Mouse (Mus musculus): ENCODE measurements around the gene Hsp90ab1. TPM values are rescaled to one million over a fixed set of nuclear protein-coding genes. Genes with fewer than 3 reads are reported as not detected.
A peak's percentile ranks its signal among the peaks of the same experiment; 100 is the strongest.

Hsp90ab1 gene
- polyA plus RNA-seq, 1 experiment from 2014 or later, result 2,210 TPM

- no peak overlapping the region for H3K4me3 ChIP-seq
- peaks cover 26% of the 10 kb centered on the region for H3K4me1 ChIP-seq
- H3K36me3 ChIP-seq (replicated peaks), result no peaks in the 10 kb centered on the region
- peaks cover 68% of the 10 kb centered on the region for H3K27me3 ChIP-seq (ENCODE audit: poor library complexity, severe bottlenecking)
- no peaks in the 10 kb centered on the region for H3K9me3 ChIP-seq
- no peak overlapping the region for H3K27ac ChIP-seq
- WGBS, result 14% methylated on average over 5 of the region's 5 CpGs
- DNase-seq (ENCODE audit: extremely low spot score, low spot score), result no peak
Observed at GRCm38 (mm10) chr17:45526571-45526970, 46.5 kb downstream of the Hsp90ab1 start.

- Histone ChIP-seq H3K4me1 (peaks cover 26% of the 10 kb centered on the region), H3K36me3 (replicated peaks) (peaks cover 10% of the 10 kb centered on the region), H3K27me3 (ENCODE audit: poor library complexity, severe bottlenecking) (peaks cover 59% of the 10 kb centered on the region), H3K27ac (no peak overlapping the region), H3K9me3 (no peaks in the 10 kb centered on the region), H3K4me3 (no peak overlapping the region)
- DNase-seq (ENCODE audit: extremely low spot score, low spot score), result no peak
- WGBS, result 81% methylated on average over 4 of the region's 4 CpGs
Observed at GRCm38 (mm10) chr17:45524961-45525360, 48.1 kb downstream of the Hsp90ab1 start.

- peaks cover 26% of the 10 kb centered on the region for H3K4me1 ChIP-seq
- under 1% methylated on average over 21 of the region's 21 CpGs for WGBS
- peak within 1 kb of the TSS; percentile 57 for H3K4me3 ChIP-seq
- H3K36me3 ChIP-seq (replicated peaks), result peaks cover 27% of the 10 kb centered on the region
- H3K27ac ChIP-seq, result peak within 1 kb of the TSS; percentile 79
- DNase-seq (ENCODE audit: extremely low spot score, low spot score), result peak; percentile 76
- H3K27me3 ChIP-seq (ENCODE audit: poor library complexity, severe bottlenecking), result peaks cover 51% of the 10 kb centered on the region
- H3K9me3 ChIP-seq, result no peaks in the 10 kb centered on the region
Observed at GRCm38 (mm10) chr17:45523263-45523662, 49.8 kb downstream of the Hsp90ab1 start, which contains the start of gene Tcte1. Gene Tcte1, plus strand, starts transcription at chr17:45523434.

- peaks cover 54% of the 10 kb centered on the region for H3K36me3 ChIP-seq (replicated peaks)
- 87% methylated on average over 11 of the region's 11 CpGs for WGBS
- no peak for DNase-seq (ENCODE audit: extremely low spot score, low spot score)
Observed at GRCm38 (mm10) chr17:45520136-45520535, 52.9 kb downstream of the Hsp90ab1 start.

GRCm38 (mm10) chr17:45518766-45519475, 54.1 kb downstream of the Hsp90ab1 start:
- Histone ChIP-seq H3K36me3 (replicated peaks) (peaks cover 61% of the 10 kb centered on the region), H3K27ac (no peak overlapping the region)
- WGBS, result 90% methylated on average over 12 of the region's 12 CpGs

More at GRCm38 (mm10) chr17:45520136-45520535, 52.9 kb downstream of the Hsp90ab1 start:
- H3K9me3 ChIP-seq, result no peaks in the 10 kb centered on the region
- peaks cover 25% of the 10 kb centered on the region for H3K27me3 ChIP-seq (ENCODE audit: poor library complexity, severe bottlenecking)
- no peak overlapping the region for H3K4me3 ChIP-seq
- peaks cover 20% of the 10 kb centered on the region for H3K4me1 ChIP-seq
- H3K27ac ChIP-seq, result 0 out of 2 replicates have a peak overlapping the region, but pooled peaks have one; percentile 54

More at GRCm38 (mm10) chr17:45518766-45519475, 54.1 kb downstream of the Hsp90ab1 start:
- Histone ChIP-seq H3K27me3 (ENCODE audit: poor library complexity, severe bottlenecking) (peaks cover 13% of the 10 kb centered on the region), H3K4me3 (no peak overlapping the region), H3K9me3 (no peaks in the 10 kb centered on the region), H3K4me1 (peaks cover 21% of the 10 kb centered on the region)
- DNase-seq (ENCODE audit: extremely low spot score, low spot score), result no peak

Other genes starting within 250 kb of the Hsp90ab1 start
- gene Cdc5l, start 139.5 kb downstream of the Hsp90ab1 start, polyA plus RNA-seq (2016; fragmentation: Nextera tagmentation; extraction: Ambion mirVana), result 70.3 and 72.1 TPM in 2 replicates
- gene Spats1, start 97.9 kb downstream of the Hsp90ab1 start, polyA plus RNA-seq (2016; fragmentation: Nextera tagmentation; extraction: Ambion mirVana), result 0.48 and 0.50 TPM in 2 replicates
- gene Aars2, start 66.4 kb downstream of the Hsp90ab1 start, polyA plus RNA-seq (2016; fragmentation: Nextera tagmentation; extraction: Ambion mirVana), result 33.9 and 35.1 TPM in 2 replicates
- 1.1 and 1.3 TPM in 2 replicates for gene Tcte1, start 49.8 kb downstream of the Hsp90ab1 start, polyA plus RNA-seq (2016; fragmentation: Nextera tagmentation; extraction: Ambion mirVana)
- gene Tmem151b, start 23.6 kb downstream of the Hsp90ab1 start, polyA plus RNA-seq (2016; fragmentation: Nextera tagmentation; extraction: Ambion mirVana), result 4.8 and 6.3 TPM in 2 replicates
- 6.6 and 6.9 TPM in 2 replicates for gene Nfkbie, start 17.6 kb downstream of the Hsp90ab1 start, polyA plus RNA-seq (2016; fragmentation: Nextera tagmentation; extraction: Ambion mirVana)
- 114 and 117 TPM in 2 replicates for gene Slc35b2, start 9.4 kb downstream of the Hsp90ab1 start, polyA plus RNA-seq (2016; fragmentation: Nextera tagmentation; extraction: Ambion mirVana)
- gene Slc29a1, start 26.3 kb upstream of the Hsp90ab1 start, polyA plus RNA-seq (2016; fragmentation: Nextera tagmentation; extraction: Ambion mirVana), result 70.3 and 76.3 TPM in 2 replicates
- gene Mymx, start 28.8 kb upstream of the Hsp90ab1 start, polyA plus RNA-seq (2016; fragmentation: Nextera tagmentation; extraction: Ambion mirVana), result 0.27 and 0.30 TPM in 2 replicates
- gene Capn11, start 86.1 kb upstream of the Hsp90ab1 start, polyA plus RNA-seq (2016; fragmentation: Nextera tagmentation; extraction: Ambion mirVana), result 1.1 and 1.6 TPM in 2 replicates
- 142 and 151 TPM in 2 replicates for gene Mrpl14, start 113.1 kb upstream of the Hsp90ab1 start, polyA plus RNA-seq (2016; fragmentation: Nextera tagmentation; extraction: Ambion mirVana)
- gene Tmem63b, start 113.6 kb upstream of the Hsp90ab1 start, polyA plus RNA-seq (2016; fragmentation: Nextera tagmentation; extraction: Ambion mirVana), result 46.9 and 49.0 TPM in 2 replicates
- 0.79 TPM in 1 of 2 replicates, not detected in the other for gene 1600014C23Rik, start 160.6 kb upstream of the Hsp90ab1 start, polyA plus RNA-seq (2016; fragmentation: Nextera tagmentation; extraction: Ambion mirVana)